Mouse (Mus musculus) cortical plate, adult 2 months (tissue): ENCODE measurements around the gene Tmprss11g.

ENCODE experiments used
- CTCF ChIP-seq: fragments of 200-500 bp; IDR thresholded peaks from 2 replicates; pipeline ENCODE4 v1.5.1; 2011; ENCODE audit warnings: mild to moderate bottlenecking, control low read depth, low read length; ENCODE audit not compliant: insufficient read depth; ENCODE audit errors: extremely low read depth
- POLR2A ChIP-seq: fragments of 200-500 bp; IDR thresholded peaks from 2 replicates; pipeline ENCODE4 v1.6.1; 2011; ENCODE audit warnings: mild to moderate bottlenecking, low read length, control low read depth; ENCODE audit not compliant: insufficient read depth; ENCODE audit errors: extremely low read depth

- TF ChIP-seq CTCF (no peak), POLR2A (no peak)
Measured at GRCm38 (mm10) chr5:86540601-86541000, 22.2 kb upstream of the Tmprss11g start.
